Mouse (Mus musculus) heart, embryonic 11.5 days (tissue): ENCODE data around the gene Cfap54. TPM values are rescaled to one million over a fixed set of nuclear protein-coding genes. Genes with fewer than 3 reads are reported as not detected.

Experiments
- ATAC-seq: fragments of 200-750 bp; cut with Nextera tagmentation; replicated peaks from 2 replicates; pipeline ENCODE4 v1.8.0; 2017; ENCODE audit warnings: moderate library complexity; ENCODE audit not compliant: insufficient number of reproducible peaks, low FRiP score, low TSS enrichment
- H3K27ac ChIP-seq: fragments of 300-500 bp; sonication (generic); 2 replicates; pipeline ENCODE4 v1.5.1; 2014; ENCODE audit warnings: mild to moderate bottlenecking, low read depth, low read length
- H3K27me3 ChIP-seq: fragments of 300-500 bp; sonication (generic); 2 replicates; pipeline ENCODE4 v1.6.1; 2014; ENCODE audit warnings: mild to moderate bottlenecking, low read length, mixed read lengths; ENCODE audit not compliant: control insufficient read depth, insufficient read depth
- H3K36me3 ChIP-seq: fragments of 300-500 bp; sonication (generic); 2 replicates; pipeline ENCODE4 v1.6.1; 2014; ENCODE audit warnings: mild to moderate bottlenecking, low read length, moderate library complexity, mixed read lengths; ENCODE audit not compliant: control insufficient read depth, insufficient read depth
- H3K4me1 ChIP-seq: fragments of 300-500 bp; sonication (generic); 2 replicates; pipeline ENCODE4 v1.6.1; 2014; ENCODE audit warnings: low read length; ENCODE audit not compliant: control insufficient read depth, insufficient read depth
- H3K4me2 ChIP-seq: fragments of 300-500 bp; sonication (generic); 2 replicates; pipeline ENCODE4 v1.6.1; 2014; ENCODE audit warnings: mild to moderate bottlenecking, moderate library complexity
- H3K4me3 ChIP-seq: fragments of 300-500 bp; sonication (generic); 2 replicates; pipeline ENCODE4 v1.5.1; 2014; ENCODE audit warnings: low read depth, low read length
- H3K9ac ChIP-seq: fragments of 300-500 bp; sonication (generic); 2 replicates; pipeline ENCODE4 v1.6.1; 2014; ENCODE audit warnings: mild to moderate bottlenecking, low read depth, low read length, moderate library complexity
- H3K9me3 ChIP-seq: fragments of 300-500 bp; sonication (generic); replicated peaks from 2 replicates; pipeline ENCODE4 v1.6.1; 2016; ENCODE audit warnings: low read length; ENCODE audit not compliant: control insufficient read depth
- WGBS: fragments of 180-500 bp; shearing (Covaris S2); extraction: QIAGEN DNeasy Blood & Tissue Kit; methylation state at CpG from one replicate; pipeline ENCODE4 v1.1.7; 2014; ENCODE audit not compliant: insufficient replicate concordance; 5-methylcytosine and 5-hydroxymethylcytosine counted together
- polyA plus RNA-seq: library from polyadenylated mRNA; unstranded; fragments of >200 nt; fragmentation: Nextera tagmentation; extraction: Ambion mirVana; gene quantifications from 2 replicates; pipeline ENCODE4 v1.2.1, GENCODE M21; 2014

Cfap54 gene
- 0.07 and 0.37 TPM in 2 replicates for polyA plus RNA-seq

DNA sequence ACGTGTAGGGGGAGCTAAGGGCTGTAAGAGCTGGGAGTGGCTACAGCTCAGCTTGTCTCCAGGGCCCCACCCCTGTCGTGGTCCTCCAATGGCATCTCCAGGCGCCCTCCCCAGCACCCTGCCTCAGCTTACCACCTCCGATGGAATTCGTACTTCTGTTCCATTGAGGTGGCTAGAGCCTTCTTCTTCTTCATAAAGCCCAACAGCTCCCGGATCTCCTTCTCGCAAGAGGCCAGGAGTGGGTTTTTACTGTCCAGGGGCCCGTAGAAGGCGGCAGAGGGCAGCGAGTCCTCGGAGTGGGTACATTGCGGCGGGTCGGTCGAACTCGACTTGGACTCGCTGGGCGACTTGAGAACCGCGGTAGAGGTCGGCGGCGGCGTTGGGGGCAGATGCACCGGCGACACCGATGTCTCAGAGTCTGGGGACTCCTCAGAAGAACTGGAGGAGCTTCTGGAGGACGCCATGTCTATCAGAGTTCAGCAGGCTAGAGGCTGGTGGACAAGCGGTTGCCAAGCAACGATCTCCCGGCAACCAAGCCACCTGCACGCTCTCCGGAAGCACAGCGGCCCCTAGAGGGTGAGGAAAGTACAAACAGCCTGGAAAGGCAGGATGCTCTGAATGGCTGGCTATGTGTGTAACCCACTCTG is at the start of gene Cfap54:
Cfap54 (minus strand) TSS at position 486 of the 647 bp plus-strand sequence.
- Histone ChIP-seq H3K9ac (peak within 1 kb of the TSS; percentile 13; the same call in 1 of the 2 replicates), H3K4me3 (peak within 1 kb of the TSS; percentile 49), H3K27ac (no peak within 1 kb of the TSS), H3K4me1 (peaks cover 3% of the 10 kb centered on the region; the same call in 1 of the 2 replicates), H3K4me2 (peak within 1 kb of the TSS; percentile 69), H3K9me3 (no peaks in the 10 kb centered on the region), H3K27me3 (no peaks in the 10 kb centered on the region), H3K36me3 (no peaks in the 10 kb centered on the region)
- peak; percentile 88 for ATAC-seq
- 2% methylated on average over 34 of the region's 34 CpGs for WGBS

GRCm38 (mm10) chr10:93130456-93130940 is 49.1 kb upstream of the Cfap54 start:
- no peak for ATAC-seq
- H3K27ac ChIP-seq, result no peak overlapping the region
- H3K4me2 ChIP-seq, result no peak overlapping the region
- H3K27me3 ChIP-seq, result no peaks in the 10 kb centered on the region
- no peaks in the 10 kb centered on the region for H3K9me3 ChIP-seq
- WGBS, result 68% methylated on average over 10 of the region's 10 CpGs
- H3K36me3 ChIP-seq, result no peaks in the 10 kb centered on the region
- H3K9ac ChIP-seq, result no peak overlapping the region
- no peak overlapping the region for H3K4me3 ChIP-seq
- H3K4me1 ChIP-seq, result no peaks in the 10 kb centered on the region

DNA sequence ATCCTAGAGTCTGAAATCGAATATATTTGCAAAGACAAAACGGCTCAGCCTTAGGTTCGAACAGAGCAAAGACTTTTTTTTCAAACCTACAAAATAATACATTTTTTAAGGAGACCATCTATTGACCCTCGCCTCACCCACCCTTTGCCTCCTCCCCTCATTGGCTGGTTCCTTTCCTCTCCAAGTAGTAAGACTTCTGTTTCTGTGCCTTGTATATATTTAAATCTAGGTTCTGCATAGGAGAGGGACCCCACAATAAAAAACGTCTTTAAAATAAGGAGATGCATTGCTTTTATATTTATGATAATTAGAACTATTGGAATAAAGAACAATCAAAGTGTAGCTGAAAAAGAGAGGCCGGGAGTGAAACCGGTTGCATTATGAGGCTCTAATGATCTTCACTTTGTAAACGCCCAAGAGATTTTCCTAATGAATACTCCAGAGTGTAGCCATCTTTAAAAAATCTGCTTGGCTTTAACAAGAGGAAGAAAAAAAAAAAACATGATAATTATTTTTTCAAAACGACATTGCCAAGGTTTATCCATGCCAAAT is 48.6 kb upstream of the Cfap54 start:
- no peaks in the 10 kb centered on the region for H3K9me3 ChIP-seq
- H3K4me3 ChIP-seq, result no peak overlapping the region
- ATAC-seq, result no peak
- H3K9ac ChIP-seq, result no peak overlapping the region
- H3K27me3 ChIP-seq, result no peaks in the 10 kb centered on the region
- WGBS, result 70% methylated on average over 9 of the region's 9 CpGs
- no peaks in the 10 kb centered on the region for H3K4me1 ChIP-seq
- H3K27ac ChIP-seq, result no peak overlapping the region
- H3K4me2 ChIP-seq, result no peak overlapping the region
- H3K36me3 ChIP-seq, result no peaks in the 10 kb centered on the region

GRCm38 (mm10) chr10:93129345-93129744 is 47.9 kb upstream of the Cfap54 start:
- no peaks in the 10 kb centered on the region for H3K9me3 ChIP-seq
- H3K27me3 ChIP-seq, result no peaks in the 10 kb centered on the region
- no peaks in the 10 kb centered on the region for H3K4me1 ChIP-seq
- no peak overlapping the region for H3K27ac ChIP-seq
- H3K36me3 ChIP-seq, result no peaks in the 10 kb centered on the region
- no peak overlapping the region for H3K4me2 ChIP-seq
- no peak for ATAC-seq
- H3K4me3 ChIP-seq, result no peak overlapping the region
- WGBS, result 76% methylated on average over 1 of the region's 1 CpGs
- no peak overlapping the region for H3K9ac ChIP-seq

- Histone ChIP-seq H3K9ac (no peak overlapping the region), H3K27me3 (no peaks in the 10 kb centered on the region), H3K9me3 (no peaks in the 10 kb centered on the region), H3K4me3 (no peak overlapping the region), H3K36me3 (no peaks in the 10 kb centered on the region), H3K4me1 (0 out of 2 replicates have a peak, but pooled peaks cover 3% of the 10 kb centered on the region), H3K4me2 (no peak overlapping the region), H3K27ac (no peak overlapping the region)
- ATAC-seq, result no peak
- WGBS, result 86% methylated on average over 2 of the region's 2 CpGs
Measured at GRCm38 (mm10) chr10:93128566-93128965, 47.1 kb upstream of the Cfap54 start.

DNA sequence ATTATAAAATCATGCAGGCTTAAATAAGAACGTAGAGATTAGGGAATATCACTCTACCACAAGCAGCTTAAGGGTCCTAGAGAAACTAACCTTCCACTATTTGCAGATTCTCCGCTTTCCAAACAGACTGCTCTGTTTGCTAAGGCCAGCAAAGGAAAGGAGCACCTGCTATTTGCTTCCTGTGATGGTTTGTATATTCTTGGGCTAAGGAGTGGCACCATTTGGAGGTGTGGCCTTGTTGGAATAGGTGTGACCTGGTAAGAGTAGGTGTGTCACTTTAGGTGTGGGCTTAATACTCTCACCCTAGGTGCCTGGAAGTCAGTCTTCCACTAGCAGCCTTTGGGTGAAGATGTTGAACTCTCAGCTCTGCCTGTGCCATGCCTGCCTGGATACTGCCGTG is 44.6 kb upstream of the Cfap54 start:
- Histone ChIP-seq H3K9me3 (no peaks in the 10 kb centered on the region), H3K9ac (no peak overlapping the region), H3K36me3 (no peaks in the 10 kb centered on the region), H3K4me3 (no peak overlapping the region), H3K27me3 (no peaks in the 10 kb centered on the region), H3K4me1 (0 out of 2 replicates have a peak, but pooled peaks cover 3% of the 10 kb centered on the region), H3K27ac (no peak overlapping the region), H3K4me2 (no peak overlapping the region)
- 74% methylated on average over 3 of the region's 3 CpGs for WGBS
- no peak for ATAC-seq

DNA sequence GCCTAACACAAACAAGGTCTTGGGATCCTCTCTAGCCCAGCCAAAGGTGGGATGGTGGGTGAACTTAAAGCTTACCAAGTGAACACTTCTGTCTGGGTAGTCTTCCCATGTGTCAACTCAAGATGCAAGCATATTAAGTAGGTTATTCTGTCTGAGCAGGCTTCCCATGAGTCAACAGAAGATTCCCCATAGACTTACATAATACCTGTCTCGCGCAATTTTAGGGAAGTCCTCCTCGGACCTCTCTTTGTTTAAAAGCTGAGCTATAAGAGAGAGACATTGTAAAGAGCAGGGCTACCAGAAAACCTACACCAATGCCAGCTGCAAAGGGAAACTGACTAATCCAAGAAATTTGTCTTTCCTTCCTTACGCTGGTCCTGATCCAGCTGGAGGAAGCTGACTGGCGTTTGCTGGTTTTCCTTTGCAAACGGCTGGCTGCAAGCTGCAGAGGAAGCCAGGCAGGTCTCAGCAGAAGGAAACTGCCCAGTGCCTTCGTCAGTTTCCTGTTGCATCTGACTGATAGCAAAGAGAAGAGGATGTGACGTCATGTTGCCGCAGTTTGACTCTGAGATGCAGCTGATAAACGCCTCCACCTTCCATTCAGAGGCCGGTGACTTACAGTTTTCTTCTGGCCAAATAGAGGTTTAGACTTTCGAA is 42.7 kb upstream of the Cfap54 start:
- no peak; the same call in 1 of the 2 replicates for ATAC-seq
- 0 out of 2 replicates have a peak, but pooled peaks cover 3% of the 10 kb centered on the region for H3K4me1 ChIP-seq
- WGBS, result 50% methylated on average over 12 of the region's 12 CpGs
- H3K4me2 ChIP-seq, result peak overlapping the region; percentile 35
- H3K9ac ChIP-seq, result no peak overlapping the region
- no peak overlapping the region for H3K4me3 ChIP-seq
- H3K36me3 ChIP-seq, result no peaks in the 10 kb centered on the region
- no peaks in the 10 kb centered on the region for H3K9me3 ChIP-seq
- peak overlapping the region; percentile 79 for H3K27ac ChIP-seq
- no peaks in the 10 kb centered on the region for H3K27me3 ChIP-seq

- no peak overlapping the region for H3K4me2 ChIP-seq
- 0 out of 2 replicates have a peak, but pooled peaks cover 3% of the 10 kb centered on the region for H3K4me1 ChIP-seq
- 64% methylated on average over 4 of the region's 4 CpGs for WGBS
- no peaks in the 10 kb centered on the region for H3K9me3 ChIP-seq
- H3K27ac ChIP-seq, result peak overlapping the region; percentile 79
- ATAC-seq, result no peak
- no peak overlapping the region for H3K9ac ChIP-seq
- no peaks in the 10 kb centered on the region for H3K27me3 ChIP-seq
- no peak overlapping the region for H3K4me3 ChIP-seq
- no peaks in the 10 kb centered on the region for H3K36me3 ChIP-seq
Measured at GRCm38 (mm10) chr10:93123310-93123709, 41.9 kb upstream of the Cfap54 start.
